In the genomic region with DNA sequence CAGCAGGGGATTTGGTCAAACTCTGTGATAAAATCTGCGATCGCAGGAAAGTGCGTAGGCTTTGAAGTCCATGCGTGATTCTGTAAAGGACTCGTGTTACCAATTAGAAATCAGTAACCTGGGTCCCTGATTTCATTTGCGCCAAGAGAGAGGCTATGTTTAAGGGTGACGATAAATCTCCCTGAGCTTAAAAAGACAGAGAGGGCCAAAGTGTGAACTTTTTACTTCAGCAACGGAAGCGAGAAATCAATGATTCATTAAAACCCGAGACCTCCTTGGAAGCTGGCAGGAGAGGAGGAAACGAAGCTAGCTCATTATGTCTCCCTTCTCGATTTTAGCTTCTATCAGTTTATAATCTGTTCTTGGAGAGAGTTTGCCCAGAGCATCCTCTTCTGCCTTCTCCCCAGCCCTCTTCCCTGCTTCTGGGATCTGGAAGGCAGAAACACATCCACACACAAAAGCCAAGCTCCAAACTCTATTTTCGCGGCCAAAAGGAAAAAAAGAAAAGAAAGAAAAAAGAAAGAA, we compare ENCODE assay signal across 8 mouse cellular contexts. TPM values are rescaled to one million over a fixed set of nuclear protein-coding genes. Genes with fewer than 3 reads are reported as not detected.
DNase-seq lines count a peak whose midpoint lies in the region; ATAC-seq and TF ChIP-seq lines count a peak whose summit lies in the region.

No protein-coding gene starts in this region.

- peak overlapping the region; percentile 74 for H3K4me2 ChIP-seq in lung, embryonic 14.5 days
- H3K4me2 ChIP-seq in forebrain, postnatal 0 days (ENCODE audit: low read depth): peak overlapping the region; percentile 96
- H3K4me2 ChIP-seq in liver, embryonic 12.5 days: peak overlapping the region; percentile 66
- H3K4me2 ChIP-seq in stomach, embryonic 16.5 days (ENCODE audit: low read depth, low read length): peak overlapping the region; percentile 81

- WGBS in lung, embryonic 14.5 days: 1% methylated on average over 14 of the region's 14 CpGs
- 1% methylated on average over 14 of the region's 14 CpGs for WGBS in forebrain, postnatal 0 days
- WGBS in liver, embryonic 12.5 days (ENCODE audit: insufficient replicate concordance): 3% methylated on average over 14 of the region's 14 CpGs
- WGBS in stomach, embryonic 16.5 days: 1% methylated on average over 14 of the region's 14 CpGs

- peak; percentile 34 for DNase-seq in lung, embryonic 14.5 days
- no peak for DNase-seq in lung, postnatal 10 days
- DNase-seq in forebrain, postnatal 0 days: peak; percentile 11
- no peak for DNase-seq in ovary, postnatal 14 days (ENCODE audit: low spot score)
- no peak for DNase-seq in urinary bladder, postnatal 14 days (ENCODE audit: low spot score)
- no peak for DNase-seq in thymus, adult 18-20 months

- no peak for ATAC-seq in lung, embryonic 14.5 days (ENCODE audit: insufficient read depth)
- ATAC-seq in forebrain, postnatal 0 days: no peak
- no peak for ATAC-seq in liver, embryonic 12.5 days
- no peak for ATAC-seq in stomach, embryonic 16.5 days (ENCODE audit: insufficient read depth, low FRiP score)

- no peak for TF ChIP-seq CTCF in lung, embryonic 14.5 days (IDR thresholded peaks at IDR 0.05; ENCODE audit: low read depth)
- no peak for TF ChIP-seq CTCF in forebrain, postnatal 0 days (IDR thresholded peaks at IDR 0.05; ENCODE audit: low read depth)

- H3K9me3 ChIP-seq in lung, embryonic 14.5 days (ENCODE audit: low read depth, low read length): no peaks in the 10 kb centered on the region; the same call in 1 of the 2 replicates
- no peaks in the 10 kb centered on the region for H3K9me3 ChIP-seq in forebrain, postnatal 0 days (ENCODE audit: low read length)
- no peaks in the 10 kb centered on the region for H3K9me3 ChIP-seq in liver, embryonic 12.5 days (replicated peaks)
- no peaks in the 10 kb centered on the region for H3K9me3 ChIP-seq in stomach, embryonic 16.5 days (replicated peaks; ENCODE audit: control insufficient read depth, low read length)

- 0 out of 2 replicates have a peak, but pooled peaks cover 6% of the 10 kb centered on the region for H3K27me3 ChIP-seq in lung, embryonic 14.5 days (ENCODE audit: insufficient read depth, low read length)
- peaks cover 13% of the 10 kb centered on the region; the same call in 1 of the 2 replicates for H3K27me3 ChIP-seq in forebrain, postnatal 0 days (ENCODE audit: insufficient read depth, low read length)
- H3K27me3 ChIP-seq in liver, embryonic 12.5 days (replicated peaks): peaks cover 44% of the 10 kb centered on the region
- H3K27me3 ChIP-seq in stomach, embryonic 16.5 days (ENCODE audit: control insufficient read depth, insufficient read depth, low read length): no peaks in the 10 kb centered on the region

- no peaks in the 10 kb centered on the region for H3K36me3 ChIP-seq in lung, embryonic 14.5 days (ENCODE audit: insufficient read depth)
- no peaks in the 10 kb centered on the region for H3K36me3 ChIP-seq in forebrain, postnatal 0 days (ENCODE audit: insufficient read depth)
- no peaks in the 10 kb centered on the region for H3K36me3 ChIP-seq in liver, embryonic 12.5 days
- H3K36me3 ChIP-seq in stomach, embryonic 16.5 days (ENCODE audit: control insufficient read depth, insufficient read depth, low read length): no peaks in the 10 kb centered on the region

- H3K4me3 ChIP-seq in lung, embryonic 14.5 days (ENCODE audit: low read depth, low read length): peak overlapping the region; percentile 43
- H3K4me3 ChIP-seq in forebrain, postnatal 0 days (ENCODE audit: low read depth, low read length): peak overlapping the region; percentile 54
- peak overlapping the region; percentile 40 for H3K4me3 ChIP-seq in liver, embryonic 12.5 days
- H3K4me3 ChIP-seq in stomach, embryonic 16.5 days (replicated peaks; ENCODE audit: low read length): peak overlapping the region; percentile 50

- H3K4me1 ChIP-seq in lung, embryonic 14.5 days (ENCODE audit: insufficient read depth): no peaks in the 10 kb centered on the region
- H3K4me1 ChIP-seq in forebrain, postnatal 0 days (ENCODE audit: insufficient read depth): peaks cover 6% of the 10 kb centered on the region; the same call in 1 of the 2 replicates
- peaks cover 15% of the 10 kb centered on the region; the same call in 1 of the 2 replicates for H3K4me1 ChIP-seq in liver, embryonic 12.5 days
- H3K4me1 ChIP-seq in stomach, embryonic 16.5 days (ENCODE audit: control insufficient read depth, insufficient read depth, low read length): no peaks in the 10 kb centered on the region

- peak overlapping the region; percentile 39; the same call in 1 of the 2 replicates for H3K27ac ChIP-seq in lung, embryonic 14.5 days (ENCODE audit: low read depth)
- no peak overlapping the region for H3K27ac ChIP-seq in forebrain, postnatal 0 days (ENCODE audit: low read depth, low read length)
- no peak overlapping the region for H3K27ac ChIP-seq in liver, embryonic 12.5 days
- 0 out of 2 replicates have a peak overlapping the region, but pooled peaks have one; percentile 12 for H3K27ac ChIP-seq in stomach, embryonic 16.5 days (ENCODE audit: low read length)

- peak overlapping the region; percentile 60 for H3K9ac ChIP-seq in lung, embryonic 14.5 days
- no peak overlapping the region for H3K9ac ChIP-seq in forebrain, postnatal 0 days
- no peak overlapping the region for H3K9ac ChIP-seq in liver, embryonic 12.5 days
- H3K9ac ChIP-seq in stomach, embryonic 16.5 days (ENCODE audit: low read length): peak overlapping the region; percentile 69

RNA-seq across cellular contexts. Expression of gene Fgf10, which starts 44.1 kb away (rescaled TPM):
- polyA plus RNA-seq in lung, embryonic 14.5 days (2014; fragmentation: Nextera tagmentation; extraction: Ambion mirVana): 16.8 and 19.6 TPM in 2 replicates
- 1.3 TPM in 2 replicates for total RNA-seq in forebrain, postnatal 0 days (2014; rRNA removed)
- 2.0 and 2.5 TPM in 2 replicates for polyA plus RNA-seq in forebrain, postnatal 0 days (2015; fragmentation: Nextera tagmentation; extraction: Ambion mirVana)
- polyA plus RNA-seq in liver, embryonic 12.5 days (2016; fragmentation: Nextera tagmentation; extraction: Ambion mirVana): 0.57 and 0.76 TPM in 2 replicates
- 5.9 and 6.9 TPM in 2 replicates for polyA plus RNA-seq in stomach, embryonic 16.5 days (2015; fragmentation: Nextera tagmentation; extraction: Ambion mirVana)

Comparison
In these comparisons a context has a peak if more than half of its experiments do, and no peak if none do; other contexts are left out.
1. DNase-seq: peak in lung, embryonic 14.5 days (single experiment) and forebrain, postnatal 0 days (single experiment); none in lung, postnatal 10 days (single experiment), ovary, postnatal 14 days (single experiment), urinary bladder, postnatal 14 days (single experiment) and thymus, adult 18-20 months (0 of 2).
2. H3K27ac ChIP-seq: peak in lung, embryonic 14.5 days (single experiment) and stomach, embryonic 16.5 days (single experiment); none in forebrain, postnatal 0 days (single experiment) and liver, embryonic 12.5 days (single experiment).
3. H3K9ac ChIP-seq: peak in lung, embryonic 14.5 days (single experiment) and stomach, embryonic 16.5 days (single experiment); none in forebrain, postnatal 0 days (single experiment) and liver, embryonic 12.5 days (single experiment).
4. Peak in every context shown above with its lines, with median percentiles within 50 percentile points of each other: H3K4me2 ChIP-seq and H3K4me3 ChIP-seq.